Mouse (Mus musculus) limb, embryonic 14.5 days (tissue): ENCODE measurements around the gene Acpp. TPM values are rescaled to one million over a fixed set of nuclear protein-coding genes. Genes with fewer than 3 reads are reported as not detected.

Source experiments
- ATAC-seq: fragments of 200-750 bp; cut with Nextera tagmentation; 2 replicates; pipeline ENCODE4 v1.8.0; 2017; ENCODE audit warnings: low read depth, moderate number of reproducible peaks, moderate TSS enrichment; ENCODE audit not compliant: low FRiP score
- DNase-seq: peaks from one replicate; pipeline ENCODE4 v3.0.0-alpha.2; 2015; ENCODE audit warnings: low spot score
- H3K27ac ChIP-seq: fragments of 300-500 bp; sonication (generic); replicated peaks from 2 replicates; pipeline ENCODE4 v1.5.1; 2014; ENCODE audit warnings: low read depth, mild to moderate bottlenecking, low read length, moderate library complexity, mixed read lengths
- H3K27me3 ChIP-seq: fragments of 300-500 bp; sonication (generic); 2 replicates; pipeline ENCODE4 v1.6.1; 2014; ENCODE audit warnings: low read length, mixed read lengths; ENCODE audit not compliant: control insufficient read depth, insufficient read depth
- H3K36me3 ChIP-seq: fragments of 300-500 bp; sonication (generic); 2 replicates; pipeline ENCODE4 v1.6.1; 2014; ENCODE audit warnings: mild to moderate bottlenecking, low read length, moderate library complexity, mixed read lengths; ENCODE audit not compliant: control insufficient read depth, insufficient read depth
- H3K4me1 ChIP-seq: fragments of 300-500 bp; sonication (generic); 2 replicates; pipeline ENCODE4 v1.6.1; 2014; ENCODE audit warnings: antibody characterized with exemption, low read length, mixed read lengths; ENCODE audit not compliant: control insufficient read depth, insufficient read depth
- H3K4me2 ChIP-seq: fragments of 300-500 bp; sonication (generic); replicated peaks from 2 replicates; pipeline ENCODE4 v1.6.1; 2014; ENCODE audit warnings: low read depth, mild to moderate bottlenecking, low read length, moderate library complexity; ENCODE audit not compliant: severe bottlenecking
- H3K4me3 ChIP-seq: fragments of 300-500 bp; sonication (generic); replicated peaks from 2 replicates; pipeline ENCODE4 v1.5.1; 2014; ENCODE audit warnings: low read length
- H3K9ac ChIP-seq: fragments of 300-500 bp; sonication (generic); 2 replicates; pipeline ENCODE4 v1.6.1; 2014; ENCODE audit warnings: mild to moderate bottlenecking, low read depth, low read length, moderate library complexity; ENCODE audit not compliant: severe bottlenecking
- H3K9me3 ChIP-seq: fragments of 300-500 bp; sonication (generic); 2 replicates; pipeline ENCODE4 v1.6.1; 2016; ENCODE audit warnings: low read length; ENCODE audit not compliant: control insufficient read depth
- POLR2A ChIP-seq: fragments of 200-500 bp; IDR thresholded peaks from 2 replicates; pipeline ENCODE4 v1.8.0; 2012; ENCODE audit warnings: inconsistent platforms, mild to moderate bottlenecking, moderate library complexity, borderline replicate concordance; ENCODE audit not compliant: insufficient read depth, insufficient read length; ENCODE audit errors: extremely low read depth
- WGBS: fragments of 180-500 bp; shearing (Covaris S2); extraction: QIAGEN DNeasy Blood & Tissue Kit; methylation state at CpG from one replicate; pipeline ENCODE4 v1.1.7; 2014; 5-methylcytosine and 5-hydroxymethylcytosine counted together
- polyA plus RNA-seq, 2 experiments: library from polyadenylated mRNA; depleted of rRNA in 1 of 2; stranded (reverse) in 1 of 2; unstranded in 1 of 2; fragments of >200 nt; fragmentation: Nextera tagmentation in 1 of 2; extraction: Ambion mirVana in 1 of 2; gene quantifications; 2 replicates each; pipeline versions ENCODE4 v1.2.1 to v1.2.3; 2012 to 2014

The Acpp gene
- polyA plus RNA-seq, 2 experiments = 1.7 to 2.7 TPM

- Histone ChIP-seq H3K4me3 (no peak overlapping the region), H3K27ac (no peak overlapping the region), H3K36me3 (no peaks in the 10 kb centered on the region), H3K9me3 (no peaks in the 10 kb centered on the region), H3K9ac (no peak overlapping the region), H3K27me3 (no peaks in the 10 kb centered on the region), H3K4me2 (no peak overlapping the region), H3K4me1 (no peaks in the 10 kb centered on the region)
- ATAC-seq = no peak
- DNase-seq = no peak
- no peak for TF ChIP-seq POLR2A
- WGBS = 54% methylated on average over 7 of the region's 7 CpGs
These were observed 16.0 kb downstream of the Acpp start for GRCm38 (mm10) chr9:104321519-104321918.

GRCm38 (mm10) chr9:104316351-104316750 is 21.2 kb downstream of the Acpp start:
- no peaks in the 10 kb centered on the region for H3K27me3 ChIP-seq
- TF ChIP-seq POLR2A = no peak
- no peak for DNase-seq
- no peak overlapping the region for H3K9ac ChIP-seq
- no peak overlapping the region for H3K4me2 ChIP-seq
- no peak overlapping the region for H3K27ac ChIP-seq
- H3K9me3 ChIP-seq = no peaks in the 10 kb centered on the region
- no peak for ATAC-seq
- no peaks in the 10 kb centered on the region for H3K4me1 ChIP-seq
- H3K4me3 ChIP-seq = no peak overlapping the region
- WGBS = 90% methylated on average over 11 of the region's 11 CpGs
- no peaks in the 10 kb centered on the region for H3K36me3 ChIP-seq

- peak; percentile 62 for DNase-seq
- H3K4me3 ChIP-seq = no peak overlapping the region
- TF ChIP-seq POLR2A = no peak
- 12% methylated on average over 10 of the region's 10 CpGs for WGBS
- 0 out of 2 replicates have a peak, but pooled peaks have one; percentile 30 for ATAC-seq
- no peaks in the 10 kb centered on the region for H3K27me3 ChIP-seq
- H3K9ac ChIP-seq = no peak overlapping the region
- no peaks in the 10 kb centered on the region for H3K4me1 ChIP-seq
- no peak overlapping the region for H3K27ac ChIP-seq
- H3K9me3 ChIP-seq = no peaks in the 10 kb centered on the region
- H3K4me2 ChIP-seq = no peak overlapping the region
- no peaks in the 10 kb centered on the region for H3K36me3 ChIP-seq
These were observed 22.0 kb downstream of the Acpp start for GRCm38 (mm10) chr9:104315499-104315898.

- ATAC-seq (no peak), DNase-seq (peak; percentile 69)
- 13% methylated on average over 6 of the region's 6 CpGs for WGBS
- no peaks in the 10 kb centered on the region for H3K4me1 ChIP-seq
- no peak overlapping the region for H3K27ac ChIP-seq
- no peak overlapping the region for H3K4me2 ChIP-seq
- no peaks in the 10 kb centered on the region for H3K27me3 ChIP-seq
- H3K9ac ChIP-seq = no peak overlapping the region
- H3K9me3 ChIP-seq = no peaks in the 10 kb centered on the region
- no peak overlapping the region for H3K4me3 ChIP-seq
- no peak for TF ChIP-seq POLR2A
- no peaks in the 10 kb centered on the region for H3K36me3 ChIP-seq
These were observed 30.8 kb downstream of the Acpp start for GRCm38 (mm10) chr9:104306734-104307133.

- Histone ChIP-seq H3K4me1 (no peaks in the 10 kb centered on the region), H3K36me3 (no peaks in the 10 kb centered on the region), H3K4me2 (no peak overlapping the region), H3K27ac (no peak overlapping the region), H3K9me3 (no peaks in the 10 kb centered on the region), H3K4me3 (no peak overlapping the region), H3K27me3 (no peaks in the 10 kb centered on the region), H3K9ac (no peak overlapping the region)
- no peak for TF ChIP-seq POLR2A
- WGBS = 83% methylated on average over 6 of the region's 6 CpGs
- ATAC-seq (no peak), DNase-seq (no peak)
These were observed 32.0 kb downstream of the Acpp start for GRCm38 (mm10) chr9:104305333-104306111.
